Mouse (Mus musculus) myocyte (in vitro differentiated cells): ENCODE data around the gene Wdfy1.

Source experiments
- CEBPB ChIP-seq: IDR thresholded peaks from 2 replicates; pipeline ENCODE4 v1.6.1; 2011; ENCODE audit warnings: mild to moderate bottlenecking, moderate library complexity; ENCODE audit not compliant: poor library complexity, insufficient read depth, severe bottlenecking
- E2F4 ChIP-seq: IDR thresholded peaks from one replicate; pipeline ENCODE4 v1.6.1; 2011; ENCODE audit warnings: mild to moderate bottlenecking, control low read depth, moderate library complexity; ENCODE audit not compliant: insufficient read depth
- MAX ChIP-seq: IDR thresholded peaks from one replicate; pipeline ENCODE4 v1.6.1; 2011; ENCODE audit warnings: low read depth, mild to moderate bottlenecking, control low read depth
- MYOD1 ChIP-seq, 3 experiments: IDR thresholded peaks; one replicate each; pipeline ENCODE4 v1.6.1; 2011; ENCODE audit warnings: control low read depth in 2 of 3, low read depth in 2 of 3, mild to moderate bottlenecking in 2 of 3, moderate library complexity in 1 of 3; ENCODE audit not compliant: insufficient read length in 2 of 3, control insufficient read depth in 1 of 3
- POLR2A ChIP-seq: IDR thresholded peaks from one replicate; pipeline ENCODE4 v1.6.1; 2011; ENCODE audit warnings: low read depth, mild to moderate bottlenecking, control low read depth, moderate library complexity; ENCODE audit not compliant: insufficient read length
- POLR2AphosphoS2 ChIP-seq: IDR thresholded peaks from one replicate; pipeline ENCODE4 v1.6.1; 2011; ENCODE audit warnings: low read depth, control low read depth; ENCODE audit not compliant: insufficient read length
- REST ChIP-seq: IDR thresholded peaks from one replicate; pipeline ENCODE4 v1.6.1; 2011; ENCODE audit warnings: mild to moderate bottlenecking, control low read depth, moderate library complexity; ENCODE audit not compliant: insufficient read depth, insufficient read length
- SRF ChIP-seq: IDR thresholded peaks from one replicate; pipeline ENCODE4 v1.6.1; 2011; ENCODE audit warnings: low read depth; ENCODE audit not compliant: control insufficient read depth, insufficient read length
- TCF12 ChIP-seq: IDR thresholded peaks from one replicate; pipeline ENCODE4 v1.6.1; 2011; ENCODE audit warnings: mild to moderate bottlenecking, control low read depth; ENCODE audit not compliant: poor library complexity, insufficient read depth, severe bottlenecking

DNA sequence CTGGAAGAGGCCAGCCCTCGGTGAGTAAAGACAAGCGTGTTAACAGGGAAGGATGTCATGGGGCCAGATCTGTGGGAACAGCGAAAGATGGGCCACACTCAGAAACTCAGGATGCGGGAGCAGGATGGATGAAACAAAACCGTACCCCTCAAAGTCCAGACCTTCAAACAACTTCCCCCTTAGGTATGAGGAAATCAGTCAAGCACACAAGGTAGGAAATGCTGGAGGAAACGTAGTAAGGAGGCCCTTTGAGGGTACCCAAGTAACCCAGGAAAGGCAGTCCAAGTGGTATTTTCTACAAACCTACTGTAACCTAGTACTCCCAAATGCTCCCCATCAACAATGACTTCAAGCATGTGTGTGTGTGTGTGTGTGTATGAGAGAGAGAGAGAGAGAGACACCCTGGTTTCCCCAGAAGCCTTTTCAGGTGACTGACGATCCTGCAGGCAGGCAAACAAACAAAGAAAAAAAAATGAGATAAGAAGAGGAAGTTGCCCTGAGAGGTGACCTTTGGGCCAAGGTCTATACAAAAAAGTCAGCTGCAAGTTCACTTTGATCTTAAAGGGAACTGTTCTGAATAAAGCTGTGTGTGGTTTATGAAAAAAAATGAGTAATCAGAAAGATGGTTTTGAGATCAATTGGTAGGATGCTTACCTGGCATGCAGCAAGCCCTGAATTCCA lies 23.8 kb downstream of the Wdfy1 start:
- TF ChIP-seq POLR2A (no peak), MAX (no peak), E2F4 (no peak), SRF (no peak), MYOD1 (IDR thresholded peaks at IDR 0.05; ENCODE audit: control insufficient read depth in 1 of 3, insufficient read length in 2 of 3, low read depth in 2 of 3) (no peak), POLR2AphosphoS2 (no peak), TCF12 (no peak), CEBPB (no peak), REST (no peak)
